Mouse (Mus musculus): ENCODE measurements around the gene Six5. TPM values are rescaled to one million over a fixed set of nuclear protein-coding genes. Genes with fewer than 3 reads are reported as not detected.

Gene Six5
- polyA plus RNA-seq (2012; fragmentation: generic; extraction: Trizol) = 10 to 100 TPM in 1 of 2 experiments, 1 to 10 TPM in 1; 3.1 to 18.0 TPM

DNA sequence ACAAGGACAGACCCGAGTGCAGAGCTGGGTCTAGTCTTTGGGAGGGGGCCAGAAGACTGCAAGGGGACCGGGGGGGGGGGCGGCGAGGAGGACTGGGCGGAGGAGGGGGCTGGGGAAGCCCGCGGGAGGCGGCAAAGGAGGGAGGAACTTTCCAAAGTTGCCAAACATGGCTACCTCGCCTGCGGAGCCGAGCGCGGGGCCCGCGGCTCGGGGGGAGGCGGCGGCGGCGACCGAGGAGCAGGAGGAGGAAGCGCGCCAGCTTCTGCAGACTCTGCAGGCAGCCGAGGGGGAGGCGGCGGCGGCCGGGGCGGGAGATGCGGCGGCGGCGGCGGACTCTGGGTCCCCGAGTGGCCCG is at the start of gene Six5:
Six5 (plus strand) TSS at position 124 of the 355 bp plus-strand sequence.

DNA sequence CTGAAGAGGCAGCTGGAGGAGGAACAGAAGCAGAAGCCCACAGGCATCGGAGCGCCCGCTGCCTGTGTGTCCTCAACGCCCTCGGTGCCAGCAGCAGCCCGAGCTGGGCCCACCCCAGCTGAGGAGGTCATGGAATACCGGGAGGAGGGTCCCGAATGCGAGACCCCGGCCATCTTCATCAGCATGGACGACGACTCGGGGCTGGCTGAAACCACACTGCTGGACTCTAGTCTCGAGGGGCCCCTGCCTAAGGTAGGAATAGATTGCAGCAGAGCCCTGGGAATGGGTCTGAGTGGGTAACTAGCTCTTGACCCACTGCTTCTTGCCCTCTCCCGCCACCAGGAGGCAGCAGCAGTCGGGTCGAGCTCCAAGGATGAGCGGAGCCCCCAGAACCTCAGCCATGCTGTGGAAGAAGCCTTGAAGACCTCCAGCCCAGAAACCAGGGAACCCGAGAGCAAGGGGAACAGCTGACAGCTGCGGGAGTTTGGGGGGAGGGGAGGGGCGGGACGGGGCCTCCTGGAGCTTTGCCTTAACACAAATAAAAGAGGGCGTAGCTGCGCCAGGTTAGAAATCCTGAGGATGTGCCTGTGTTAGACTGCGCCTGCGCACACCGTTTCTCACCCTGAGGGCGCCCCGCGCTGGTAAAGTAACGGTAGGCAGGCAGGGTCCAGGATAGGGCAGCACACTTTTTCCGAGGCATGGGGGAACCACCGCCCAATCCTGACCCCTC is 40.2 kb upstream of the Six5 start, which contains the start of gene Rsph6a:
Rsph6a (plus strand) TSS at position 644 of the 730 bp plus-strand sequence.

DNA sequence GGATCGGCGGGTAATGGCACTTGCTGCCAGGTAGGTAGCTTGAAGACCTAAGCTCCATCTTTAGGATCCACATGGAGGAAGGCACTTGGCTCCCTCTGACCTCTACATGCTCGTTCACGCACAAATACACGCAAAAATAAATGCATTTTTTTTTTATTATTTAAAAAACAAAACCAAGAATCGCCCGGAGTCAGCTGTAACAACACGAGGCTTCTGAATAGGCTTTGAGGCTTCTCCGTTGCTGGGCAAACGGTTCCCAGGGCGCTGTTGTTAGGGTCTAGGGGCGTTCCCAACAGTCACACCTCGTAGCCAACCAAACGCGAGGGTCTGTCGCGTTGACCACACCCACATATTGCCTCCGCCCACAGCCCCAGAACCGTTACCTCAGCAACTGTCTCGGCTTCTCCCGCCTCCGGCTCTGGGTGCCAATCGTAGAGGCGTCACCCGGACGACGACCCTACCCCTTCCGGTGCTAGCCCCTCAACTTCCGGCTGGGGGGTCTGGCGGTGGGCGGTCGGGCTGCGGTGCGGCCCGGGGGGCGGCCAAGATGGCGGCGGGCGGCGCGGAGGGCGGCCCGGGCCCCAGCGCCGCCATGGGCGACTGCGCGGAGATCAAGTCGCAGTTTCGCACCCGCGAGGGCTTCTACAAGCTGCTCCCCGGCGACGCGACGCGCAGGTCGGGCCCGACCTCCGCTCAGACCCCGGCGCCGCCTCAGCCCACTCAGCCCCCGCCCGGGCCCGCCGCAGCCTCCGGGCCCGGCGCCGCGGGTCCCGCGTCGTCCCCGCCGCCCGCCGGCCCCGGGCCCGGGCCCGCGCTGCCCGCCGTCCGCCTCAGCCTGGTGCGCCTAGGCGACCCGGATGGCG is 18.4 kb upstream of the Six5 start, which contains the start of gene Dmwd:
Dmwd (plus strand) TSS at position 505 of the 863 bp plus-strand sequence.

DNA sequence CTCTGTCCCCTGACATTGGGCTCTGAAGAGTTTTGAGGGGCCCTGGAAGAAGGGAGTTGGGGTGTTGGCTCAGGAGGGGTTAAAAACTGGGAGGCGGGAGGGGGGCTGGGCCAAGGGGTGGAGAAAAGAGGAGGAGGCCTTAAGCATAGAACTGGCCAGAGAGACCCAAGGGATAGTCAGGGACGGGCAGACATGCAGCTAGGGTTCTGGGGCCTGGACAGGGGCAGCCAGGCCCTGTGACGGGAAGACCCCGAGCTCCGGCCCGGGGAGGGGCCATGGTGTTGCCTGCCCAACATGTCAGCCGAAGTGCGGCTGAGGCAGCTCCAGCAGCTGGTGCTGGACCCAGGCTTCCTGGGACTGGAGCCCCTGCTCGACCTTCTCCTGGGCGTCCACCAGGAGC is 10.7 kb upstream of the Six5 start, which contains the start of gene Dmpk:
Dmpk (plus strand) TSS at position 149 of the 400 bp plus-strand sequence.

DNA sequence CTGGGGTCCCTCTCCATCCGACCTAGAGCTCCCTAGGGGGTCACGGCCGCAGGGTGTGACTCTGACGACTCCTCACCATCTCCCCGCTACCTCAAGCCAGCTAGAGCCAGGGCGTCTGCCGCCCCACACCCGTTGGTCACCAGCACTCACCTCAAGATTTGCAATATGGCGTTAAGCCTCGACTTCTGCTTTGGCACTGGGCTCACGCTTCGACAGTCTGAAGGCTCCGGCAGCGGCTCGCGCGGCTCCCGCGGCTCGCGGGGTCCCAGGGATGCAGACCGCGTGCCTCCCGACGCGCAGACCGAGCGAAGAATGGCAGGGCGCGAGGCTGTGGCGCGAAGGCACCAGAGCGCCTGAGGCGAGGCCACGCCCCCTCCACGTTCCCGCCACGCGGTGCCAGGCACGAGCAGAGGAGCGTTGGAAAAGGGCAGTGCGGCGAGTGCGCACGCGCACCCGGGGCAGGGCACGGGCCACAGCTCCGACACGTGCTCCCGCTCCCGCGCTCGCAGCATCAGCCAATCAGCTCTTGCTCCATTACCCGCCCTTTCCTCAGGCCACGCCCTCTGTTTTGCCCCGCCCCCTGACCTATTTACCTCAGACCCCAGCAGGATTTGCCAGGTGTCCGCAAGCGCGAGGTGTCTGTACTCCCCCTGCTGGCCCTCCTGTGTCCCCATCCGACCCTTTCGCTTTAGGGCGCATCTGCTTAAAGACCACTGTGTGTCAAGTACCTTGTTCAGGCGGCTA is 23.8 kb downstream of the Six5 start, which contains the start of gene Gm4969:
Gm4969 (minus strand) TSS at position 341 of the 744 bp plus-strand sequence.

DNA sequence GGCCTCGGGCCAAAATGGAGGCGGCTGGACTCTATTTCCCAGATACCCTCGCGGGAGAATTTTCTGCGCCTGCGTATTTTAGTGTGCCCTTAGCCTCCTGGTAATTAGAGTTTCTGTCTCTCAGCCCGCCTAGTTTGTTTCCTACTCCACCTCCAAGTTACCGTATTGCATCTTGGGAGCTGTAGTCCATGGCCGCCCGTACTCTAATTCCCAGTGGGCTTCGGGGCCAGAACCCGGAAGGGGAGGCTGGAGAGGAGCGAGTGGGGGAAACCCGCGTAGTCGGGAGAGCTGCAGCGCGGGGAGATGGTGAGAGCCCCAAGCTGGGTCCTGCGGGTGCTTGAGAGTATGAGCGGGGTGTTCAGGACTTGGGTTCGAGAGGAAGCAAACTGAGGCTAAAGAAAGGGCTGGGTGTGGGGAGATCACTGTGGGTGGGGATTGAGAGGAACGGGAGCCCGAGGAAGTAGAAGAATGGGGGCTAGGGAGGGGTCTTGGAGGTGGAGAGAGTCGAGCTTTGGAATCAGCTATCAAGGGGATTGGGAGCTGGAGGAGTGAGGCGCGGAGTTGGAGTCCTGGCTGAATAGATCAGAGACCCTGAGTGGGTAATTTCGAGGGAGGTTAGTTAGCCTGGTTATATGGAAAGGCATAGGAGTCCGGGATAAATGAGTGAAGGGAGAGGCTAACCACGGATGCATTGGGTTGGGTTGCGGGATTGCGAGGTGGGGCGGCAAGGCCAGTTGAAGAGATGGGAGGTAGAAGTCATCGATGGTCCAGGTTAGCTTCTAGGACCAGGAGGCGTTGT is 25.4 kb downstream of the Six5 start, which contains the start of gene Fbxo46:
Fbxo46 (plus strand) TSS at position 229 of the 799 bp plus-strand sequence.

Other genes with a start within 250 kb of the Six5 start
- under 1 TPM; 0.11 to 0.40 TPM for gene Pglyrp1, start 223.3 kb upstream of the Six5 start, polyA plus RNA-seq (2012; fragmentation: generic; extraction: Trizol)
- 10 to 100 TPM; 10.0 to 22.1 TPM for gene Ccdc61, start 184.2 kb upstream of the Six5 start, polyA plus RNA-seq (2012; fragmentation: generic; extraction: Trizol)
- under 1 TPM; 0.04 to 0.15 TPM for gene Nova2, start 168.7 kb upstream of the Six5 start, polyA plus RNA-seq (2012; fragmentation: generic; extraction: Trizol)
- not detected for gene Nanos2, start 107.2 kb upstream of the Six5 start, polyA plus RNA-seq (2012; fragmentation: generic; extraction: Trizol)
- 10 to 100 TPM; 12.3 to 25.1 TPM for gene Mypop, start 103.3 kb upstream of the Six5 start, polyA plus RNA-seq (2012; fragmentation: generic; extraction: Trizol)
- gene Irf2bp1, start 90.5 kb upstream of the Six5 start, polyA plus RNA-seq (2012; fragmentation: generic; extraction: Trizol) = 10 to 100 TPM; 40.5 to 48.4 TPM
- under 1 TPM; 0.04 to 0.06 TPM for gene Foxa3, start 71.1 kb upstream of the Six5 start, polyA plus RNA-seq (2012; fragmentation: generic; extraction: Trizol)
- 100 to 1,000 TPM in 1 of 2 experiments, 10 to 100 TPM in 1; 85.0 to 109 TPM for gene Sympk, start 70.2 kb upstream of the Six5 start, polyA plus RNA-seq (2012; fragmentation: generic; extraction: Trizol)
- under 1 TPM; 0.08 to 0.26 TPM for gene Rsph6a, start 39.9 kb upstream of the Six5 start, polyA plus RNA-seq (2012; fragmentation: generic; extraction: Trizol)
- gene Dmwd, start 18.4 kb upstream of the Six5 start, polyA plus RNA-seq (2012; fragmentation: generic; extraction: Trizol) = 10 to 100 TPM; 39.5 to 50.7 TPM
- gene Dmpk, start 10.7 kb upstream of the Six5 start, polyA plus RNA-seq (2012; fragmentation: generic; extraction: Trizol) = 10 to 100 TPM; 23.1 to 40.3 TPM
- gene Gm4969, start 23.8 kb downstream of the Six5 start, polyA plus RNA-seq (2012; fragmentation: generic; extraction: Trizol) = not detected
- 1 to 10 TPM; 3.9 to 9.2 TPM for gene Fbxo46, start 25.3 kb downstream of the Six5 start, polyA plus RNA-seq (2012; fragmentation: generic; extraction: Trizol)
- 1 to 10 TPM; 4.7 to 6.0 TPM for gene Qpctl, start 54.7 kb downstream of the Six5 start, polyA plus RNA-seq (2012; fragmentation: generic; extraction: Trizol)
- gene Snrpd2, start 55.1 kb downstream of the Six5 start, polyA plus RNA-seq (2012; fragmentation: generic; extraction: Trizol) = 100 to 1,000 TPM; 214 to 583 TPM
- gene Gipr, start 71.5 kb downstream of the Six5 start, polyA plus RNA-seq (2012; fragmentation: generic; extraction: Trizol) = under 1 TPM; 0.02 to 0.15 TPM
- under 1 TPM in 1 of 2 experiments, not detected in 1; 0.02 TPM for gene Eml2, start 81.8 kb downstream of the Six5 start, polyA plus RNA-seq (2012; fragmentation: generic; extraction: Trizol)
- under 1 TPM; 0.05 to 0.14 TPM for gene Gpr4, start 117.9 kb downstream of the Six5 start, polyA plus RNA-seq (2012; fragmentation: generic; extraction: Trizol)
- 10 to 100 TPM; 22.3 to 24.0 TPM for gene Opa3, start 133.7 kb downstream of the Six5 start, polyA plus RNA-seq (2012; fragmentation: generic; extraction: Trizol)
- gene Vasp, start 177.2 kb downstream of the Six5 start, polyA plus RNA-seq (2012; fragmentation: generic; extraction: Trizol) = 10 to 100 TPM; 30.1 to 39.1 TPM
- not detected for gene Ppm1n, start 185.5 kb downstream of the Six5 start, polyA plus RNA-seq (2012; fragmentation: generic; extraction: Trizol)
- 1 to 10 TPM in 1 of 2 experiments, under 1 TPM in 1; 0.91 to 1.1 TPM for gene Rtn2, start 188.0 kb downstream of the Six5 start, polyA plus RNA-seq (2012; fragmentation: generic; extraction: Trizol)
- 1 to 10 TPM in 1 of 2 experiments, under 1 TPM in 1; 0.29 to 1.1 TPM for gene Fosb, start 215.5 kb downstream of the Six5 start, polyA plus RNA-seq (2012; fragmentation: generic; extraction: Trizol)